Mouse (Mus musculus) gastrocnemius, postnatal 10 days (tissue): ENCODE measurements at regions not wholly inside any gene's neighbourhood (a gene's known extent, or its start where the extent isn't known, plus 50 kb on each side); places are given as distances from the start of the nearest gene placed in this dataset.
A peak's percentile ranks its signal among the peaks of the same experiment; 100 is the strongest.

ENCODE experiments used
- DNase-seq: peaks from one replicate; pipeline ENCODE4 v3.0.0; 2021; ENCODE audit warnings: mixed read lengths

- no peak for DNase-seq
Measured at GRCm38 (mm10) chr11:24613529-24613928, 535.7 kb downstream of the Bcl11a start.

- no peak for DNase-seq
Measured at GRCm38 (mm10) chr11:24615436-24615835, 537.6 kb downstream of the Bcl11a start.

DNA sequence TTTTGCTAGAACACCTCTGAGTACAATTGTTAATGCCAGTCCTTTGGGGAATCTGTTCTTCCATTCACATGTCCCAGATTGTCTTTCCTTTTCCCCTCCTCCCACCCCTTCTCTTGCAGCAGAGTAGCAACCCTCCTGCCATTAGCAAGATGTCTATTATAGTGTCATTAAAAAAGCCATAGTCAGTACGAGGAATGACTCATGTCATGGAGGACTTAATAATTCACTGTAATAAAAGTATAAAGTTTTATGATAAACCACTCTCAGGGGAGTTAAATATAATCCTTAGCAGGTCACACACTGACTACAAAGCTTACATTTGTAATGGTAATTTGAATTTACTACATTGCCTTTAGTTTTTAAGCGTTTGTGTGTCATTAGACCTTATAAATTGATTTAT, 540.7 kb downstream of the Bcl11a start:
- no peak for DNase-seq

GRCm38 (mm10) chr11:24619021-24619420, 541.2 kb downstream of the Bcl11a start:
- no peak for DNase-seq

- no peak for DNase-seq
Measured at GRCm38 (mm10) chr11:24628619-24629018, 550.8 kb downstream of the Bcl11a start.

- no peak for DNase-seq
Measured at GRCm38 (mm10) chr11:24629431-24629830, 551.6 kb downstream of the Bcl11a start.

GRCm38 (mm10) chr11:24630403-24630900, 552.6 kb downstream of the Bcl11a start:
- DNase-seq: no peak

DNA sequence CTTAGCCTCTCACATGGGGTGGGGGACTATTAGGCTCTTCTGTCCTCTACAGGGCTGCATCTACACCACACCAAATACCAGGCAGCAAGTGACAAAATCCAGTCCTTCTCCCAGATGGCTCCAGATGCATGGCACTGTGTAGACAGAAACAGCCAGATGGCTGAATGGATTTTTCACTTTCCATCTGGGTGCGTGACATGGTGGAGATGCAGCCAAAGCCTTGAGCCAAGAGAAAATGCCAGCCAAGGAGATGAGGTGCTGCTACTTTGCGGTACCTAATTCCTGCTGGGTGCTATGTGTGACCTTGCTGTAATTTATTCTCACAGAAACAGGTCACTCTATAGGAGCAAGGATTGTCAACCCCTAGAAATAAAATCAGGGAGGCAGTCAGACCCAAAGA, 553.8 kb downstream of the Bcl11a start:
- no peak for DNase-seq

- no peak for DNase-seq
Measured at GRCm38 (mm10) chr11:24636716-24637115, 558.9 kb downstream of the Bcl11a start.

- no peak for DNase-seq
Measured at GRCm38 (mm10) chr11:24643439-24644109, 565.7 kb downstream of the Bcl11a start.

DNA sequence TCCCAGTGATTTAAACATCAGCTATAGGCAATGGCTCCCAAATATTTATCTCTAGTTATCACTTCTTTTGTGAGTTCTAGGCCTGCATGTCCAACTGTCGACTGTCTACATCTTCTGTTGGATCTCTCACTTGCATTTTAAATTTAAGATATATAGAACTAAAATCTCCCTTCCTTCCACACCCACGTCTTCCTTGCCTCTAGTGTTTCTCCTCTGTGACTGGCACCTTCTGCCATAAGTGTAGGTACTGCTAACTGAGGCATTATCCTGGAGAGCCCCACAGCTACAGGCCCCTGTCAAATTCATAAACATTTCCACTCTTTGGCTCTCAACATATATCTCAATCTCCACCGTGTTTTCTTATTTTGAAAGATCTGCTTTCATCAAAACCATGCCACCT, 575.0 kb downstream of the Bcl11a start:
- DNase-seq: no peak

DNA sequence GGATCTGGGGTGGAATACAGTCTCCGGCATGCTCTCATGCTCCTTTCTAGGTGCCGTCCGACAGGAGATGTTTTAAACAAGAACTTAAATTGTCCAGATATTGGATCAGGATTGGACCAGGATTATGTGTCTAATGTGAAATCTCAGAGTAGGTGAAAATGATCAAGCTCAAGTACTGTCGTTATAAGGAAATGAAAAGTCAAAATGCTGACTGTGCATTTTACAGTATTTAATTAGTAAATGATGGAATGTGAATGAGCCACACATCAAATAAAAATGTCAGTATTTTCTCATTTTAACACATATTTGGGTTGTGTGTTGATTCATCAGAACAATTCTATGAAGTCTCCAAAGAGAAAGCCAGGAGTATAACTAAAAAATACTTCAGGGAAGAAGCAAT, 586.2 kb downstream of the Bcl11a start:
- no peak for DNase-seq

- DNase-seq: no peak
Measured at GRCm38 (mm10) chr11:24665310-24665709, 587.5 kb downstream of the Bcl11a start.

GRCm38 (mm10) chr11:24671662-24672061, 593.8 kb downstream of the Bcl11a start:
- no peak for DNase-seq

- DNase-seq: no peak
Measured at GRCm38 (mm10) chr11:24673248-24674207, 595.7 kb downstream of the Bcl11a start.

DNA sequence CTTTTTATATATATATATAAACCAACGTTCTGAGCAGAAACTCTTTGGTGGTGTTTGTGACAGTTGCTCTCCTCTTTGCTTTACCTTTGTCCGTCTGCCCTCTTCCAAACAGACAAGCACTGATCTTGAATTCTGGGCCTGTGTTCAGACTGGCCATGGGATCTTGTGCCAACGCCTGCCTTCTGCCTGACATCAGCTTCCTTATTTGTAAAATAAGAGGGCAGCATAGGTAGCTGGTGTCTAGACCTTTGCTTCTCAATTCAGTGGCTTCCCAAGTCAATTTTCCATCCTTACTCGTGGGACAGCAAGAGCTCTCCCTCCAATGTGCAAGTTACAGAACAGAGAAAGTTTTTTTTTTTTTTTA, 596.3 kb downstream of the Bcl11a start:
- DNase-seq: no peak

DNA sequence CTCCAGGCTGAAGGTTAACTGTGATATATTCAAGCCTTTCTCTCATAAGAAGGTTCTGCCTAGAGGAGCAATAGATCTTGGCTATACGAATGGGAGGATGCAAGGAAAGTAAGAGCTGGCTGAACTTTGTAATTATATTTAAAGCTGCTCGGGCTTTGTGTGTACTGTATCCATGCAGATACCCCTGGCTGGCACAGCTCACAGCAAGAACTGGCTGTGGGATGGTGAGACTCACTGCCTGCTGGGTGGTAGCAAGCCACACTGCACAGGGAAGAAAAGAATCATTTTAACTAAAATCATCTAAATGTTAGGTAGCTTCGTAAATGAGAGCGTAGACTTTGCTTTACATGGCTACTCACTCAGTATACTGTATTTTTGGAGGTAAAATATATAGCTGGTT, 599.2 kb downstream of the Bcl11a start:
- no peak for DNase-seq

GRCm38 (mm10) chr11:24679581-24679980, 601.7 kb downstream of the Bcl11a start:
- DNase-seq: no peak

DNA sequence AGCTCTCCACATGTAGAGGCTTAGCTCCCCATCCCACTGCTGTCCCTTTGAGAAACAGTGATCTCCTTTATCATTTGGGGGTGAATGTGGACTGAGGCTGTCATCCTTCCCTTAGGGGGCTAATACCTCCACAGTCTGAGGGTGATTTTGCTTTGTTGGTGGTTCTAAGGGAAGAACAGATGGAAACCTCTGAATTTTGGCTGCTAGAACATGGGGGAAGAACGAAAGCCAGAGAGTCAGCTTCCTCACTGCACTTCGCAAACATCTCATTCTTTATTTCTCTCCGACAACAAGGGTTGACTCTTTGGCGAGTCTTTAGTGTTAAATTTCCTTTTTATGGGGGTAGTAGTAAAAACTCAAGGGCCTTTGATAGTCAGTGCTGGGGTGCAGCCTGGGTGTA, 604.6 kb downstream of the Bcl11a start:
- DNase-seq: no peak

GRCm38 (mm10) chr11:24685545-24686467, 608.0 kb downstream of the Bcl11a start:
- DNase-seq: no peak

DNA sequence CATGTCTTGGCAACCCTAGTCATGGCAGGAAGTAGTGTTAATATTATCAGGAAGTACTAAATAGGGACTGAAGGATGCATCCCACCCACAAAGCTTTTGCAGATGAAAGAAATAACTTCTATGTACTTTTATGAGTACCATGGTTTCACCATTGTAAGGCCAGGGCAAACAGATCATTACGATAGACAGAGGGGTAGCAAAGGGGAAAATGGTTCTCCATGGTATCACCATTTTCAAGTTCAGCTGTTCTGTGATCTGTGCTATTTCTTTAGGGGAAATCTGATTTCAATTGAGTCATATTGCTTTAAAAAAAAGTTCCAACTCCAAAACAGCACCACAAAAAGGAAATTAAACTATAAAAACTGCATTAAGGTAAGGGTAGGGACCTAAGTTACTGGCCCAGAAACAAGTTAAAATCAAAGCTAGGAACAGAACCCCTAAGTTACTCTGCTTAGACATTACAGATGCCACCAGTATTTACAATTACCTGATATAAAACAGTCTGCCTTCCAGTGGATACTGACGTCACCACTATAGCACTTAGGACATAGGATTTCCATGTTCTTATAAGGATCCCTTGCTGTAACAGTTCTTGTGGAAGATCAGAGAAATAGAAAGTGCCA, 610.4 kb downstream of the Bcl11a start:
- no peak for DNase-seq

GRCm38 (mm10) chr11:24689807-24690333, 612.0 kb downstream of the Bcl11a start:
- peak; percentile 7 for DNase-seq
